ENCODE assay signal across 9 mouse cellular contexts in genomic region chr3:107594662-107595263, GRCm38 (mm10). TPM values are rescaled to one million over a fixed set of nuclear protein-coding genes. Genes with fewer than 3 reads are reported as not detected.
DNase-seq lines count a peak whose midpoint lies in the region; ATAC-seq and TF ChIP-seq lines count a peak whose summit lies in the region.
"Had no signal": no experiment of that assay in that cellular context is flagged by ENCODE, and none has a peak within 500 bp of the region (broad histone marks: within the 10 kb centered on the region; RNA-seq: fewer than 3 reads in every experiment).

Alx3 (plus strand) TSS chr3:107595031.

- peak within 1 kb of the TSS; percentile 69 for H3K27ac ChIP-seq in heart, embryonic 10.5 days
- no peak within 1 kb of the TSS for H3K27ac ChIP-seq in ES-E14 (ENCODE audit: insufficient read depth, low read depth, low read length, poor library complexity, severe bottlenecking)
- H3K27ac ChIP-seq in hindbrain, embryonic 11.5 days (ENCODE audit: low read depth, low read length) = no peak within 1 kb of the TSS
- peak within 1 kb of the TSS; percentile 64 for H3K27ac ChIP-seq in midbrain, embryonic 10.5 days (replicated peaks)

- DNase-seq in heart, embryonic 10.5 days (ENCODE audit: low spot score) = no peak
- DNase-seq in heart, postnatal 14 days = no peak
- no peak for DNase-seq in ES-E14 (ENCODE audit: low read depth, low spot score)
- peak; percentile 45 for DNase-seq in hindbrain, embryonic 11.5 days (ENCODE audit: low spot score)
- DNase-seq in midbrain, embryonic 10.5 days (ENCODE audit: low spot score) = no peak
- no peak for DNase-seq in right cerebral cortex, postnatal 36 days (ENCODE audit: low spot score in 2 of 2)
- DNase-seq in left cerebral cortex, adult 8-10 months (ENCODE audit: low spot score in 2 of 2) = no peak
- no peak for DNase-seq in yolk sac, embryonic 10.5 days (ENCODE audit: low spot score)
- DNase-seq: gastrocnemius, postnatal 14 days had no signal

- H3K4me3 ChIP-seq in heart, embryonic 10.5 days = peak within 1 kb of the TSS; percentile 63
- peak within 1 kb of the TSS; percentile 45 to 53 for H3K4me3 ChIP-seq in ES-E14 (ENCODE audit: insufficient read depth in 1 of 2, low read depth in 1 of 2, low read length in 2 of 2, poor library complexity in 1 of 2, severe bottlenecking in 1 of 2)
- peak within 1 kb of the TSS; percentile 34 for H3K4me3 ChIP-seq in hindbrain, embryonic 11.5 days (ENCODE audit: low read depth, low read length)
- H3K4me3 ChIP-seq in midbrain, embryonic 10.5 days = peak within 1 kb of the TSS; percentile 56

- H3K9me3 ChIP-seq in heart, embryonic 10.5 days = no peaks in the 10 kb centered on the region
- no peaks in the 10 kb centered on the region for H3K9me3 ChIP-seq in ES-E14 (ENCODE audit: control insufficient read depth, insufficient read depth, low read depth, low read length)
- H3K9me3 ChIP-seq in hindbrain, embryonic 11.5 days (ENCODE audit: control insufficient read depth, low read length) = no peaks in the 10 kb centered on the region
- no peaks in the 10 kb centered on the region for H3K9me3 ChIP-seq in midbrain, embryonic 10.5 days (replicated peaks)

- H3K4me1 ChIP-seq in heart, embryonic 10.5 days = peaks cover 33% of the 10 kb centered on the region
- H3K4me1 ChIP-seq in ES-E14 (ENCODE audit: control insufficient read depth in 2 of 2, insufficient read depth in 2 of 2, low read length in 2 of 2, poor library complexity in 1 of 2) = peaks cover 0 to 7% of the 10 kb centered on the region in 2 experiments; a peak in 1 of 4 replicates
- H3K4me1 ChIP-seq in hindbrain, embryonic 11.5 days (replicated peaks; ENCODE audit: control insufficient read depth, insufficient read depth, low read length) = peaks cover 7% of the 10 kb centered on the region
- H3K4me1 ChIP-seq in midbrain, embryonic 10.5 days = peaks cover 32% of the 10 kb centered on the region

- peak; percentile 20 for ATAC-seq in hindbrain, embryonic 11.5 days (ENCODE audit: low FRiP score)

- WGBS in heart, embryonic 10.5 days = 1% methylated on average over 23 of the region's 46 CpGs
- 2% methylated on average over 33 of the region's 46 CpGs for WGBS in hindbrain, embryonic 11.5 days
- 1% methylated on average over 46 of the region's 46 CpGs for WGBS in midbrain, embryonic 10.5 days

- intact Hi-C loops in heart, postnatal 14 days (cut with DNase I) = no loop called here

- H3K9ac ChIP-seq in ES-E14 (ENCODE audit: insufficient read depth, low read depth, low read length, poor library complexity, severe bottlenecking) = peak within 1 kb of the TSS; percentile 36; the same call in 1 of the 2 replicates
- H3K9ac ChIP-seq in hindbrain, embryonic 11.5 days (ENCODE audit: low read depth, low read length) = peak within 1 kb of the TSS; percentile 28; the same call in 1 of the 2 replicates

- in situ Hi-C loops in ES-E14 (cut with MboI; ENCODE audit: low sequenced_read_pairs in 2 of 2, unreplicated experiment in 2 of 2) = no loop called here

- H3K36me3 ChIP-seq in heart, embryonic 10.5 days = no peaks in the 10 kb centered on the region
- H3K36me3 ChIP-seq in ES-E14 (ENCODE audit: control insufficient read depth, insufficient read depth, low read length, poor library complexity, severe bottlenecking) = no peaks in the 10 kb centered on the region
- no peaks in the 10 kb centered on the region for H3K36me3 ChIP-seq in hindbrain, embryonic 11.5 days (ENCODE audit: control insufficient read depth, insufficient read depth, low read length)
- no peaks in the 10 kb centered on the region for H3K36me3 ChIP-seq in midbrain, embryonic 10.5 days

- peak within 1 kb of the TSS; percentile 60 for H3K4me2 ChIP-seq in hindbrain, embryonic 11.5 days (replicated peaks; ENCODE audit: low read depth, low read length)

- H3K27me3 ChIP-seq in heart, embryonic 10.5 days (ENCODE audit: insufficient read depth, poor library complexity, severe bottlenecking) = peaks cover 95% of the 10 kb centered on the region
- peaks cover 68% of the 10 kb centered on the region for H3K27me3 ChIP-seq in hindbrain, embryonic 11.5 days (ENCODE audit: control insufficient read depth, insufficient read depth, low read length)
- H3K27me3 ChIP-seq in midbrain, embryonic 10.5 days (ENCODE audit: low read depth, poor library complexity, severe bottlenecking) = peaks cover 97% of the 10 kb centered on the region

TF ChIP-seq in ES-E14, 5 proteins besides CTCF, POLR2A, EP300 and RAD21:
- no peak for TF ChIP-seq MAFK (IDR thresholded peaks at IDR 0.05; ENCODE audit: insufficient read depth, low read depth, low read length)
- no peak for TF ChIP-seq HCFC1 (IDR thresholded peaks at IDR 0.05; ENCODE audit: borderline replicate concordance, insufficient read depth, low read length)
- no peak for TF ChIP-seq CHD2 (IDR thresholded peaks at IDR 0.05; ENCODE audit: low read depth, low read length)
- no peak for TF ChIP-seq ZNF384 (IDR thresholded peaks at IDR 0.05; ENCODE audit: low read depth, low read length)
- TF ChIP-seq ZC3H11A (IDR thresholded peaks at IDR 0.05; ENCODE audit: borderline replicate concordance, low read depth, low read length) = no peak

RNA-seq across cellular contexts. Expression of gene Alx3, which starts in this region (rescaled TPM):
- 2.3 and 13.0 TPM in 2 replicates for polyA plus RNA-seq in heart, embryonic 10.5 days (2016; fragmentation: Nextera tagmentation; extraction: Ambion mirVana)
- not detected for total RNA-seq in heart, postnatal 14 days (2021)
- 0.21 and 0.85 TPM in 2 replicates for total RNA-seq in ES-E14 (2012; rRNA removed)
- 0.73 and 1.5 TPM in 2 replicates for polyA plus RNA-seq in hindbrain, embryonic 11.5 days (2014; fragmentation: Nextera tagmentation; extraction: Ambion mirVana)
- 4.9 and 6.7 TPM in 2 replicates for polyA plus RNA-seq in midbrain, embryonic 10.5 days (2016; fragmentation: Nextera tagmentation; extraction: Ambion mirVana)
- 1 to 10 TPM in 2 of 4 experiments, under 1 TPM in 2; 0.53 to 2.4 (median 0.82) TPM for total RNA-seq in left cerebral cortex, adult 8-10 months (2022)
- total RNA-seq: gastrocnemius, postnatal 14 days had no signal

Comparison
In these comparisons a context has a peak if more than half of its experiments do, and no peak if none do; other contexts are left out.
1. H3K27ac ChIP-seq: peak in heart, embryonic 10.5 days (single experiment) and midbrain, embryonic 10.5 days (single experiment); none in ES-E14 (single experiment) and hindbrain, embryonic 11.5 days (single experiment).
2. Peak in every context shown above with its lines, with median percentiles within 50 percentile points of each other: H3K4me3 ChIP-seq.